Mouse (Mus musculus) embryonic facial prominence, embryonic 11.5 days (tissue): Measurements from ENCODE around the gene Bloc1s6. TPM values are rescaled to one million over a fixed set of nuclear protein-coding genes. Genes with fewer than 3 reads are reported as not detected.
A peak's percentile ranks its signal among the peaks of the same experiment; 100 is the strongest.

ENCODE experiments used
- ATAC-seq: fragments of 200-750 bp; cut with Nextera tagmentation; replicated peaks from 2 replicates; pipeline ENCODE4 v1.8.0; 2017; ENCODE audit warnings: low read depth; ENCODE audit not compliant: insufficient number of reproducible peaks, low FRiP score, low TSS enrichment
- DNase-seq: peaks from one replicate; pipeline ENCODE4 v3.0.0-alpha.2; 2015; ENCODE audit warnings: low spot score
- H3K27ac ChIP-seq: fragments of 300-500 bp; sonication (generic); replicated peaks from 2 replicates; pipeline ENCODE4 v1.5.1; 2014; ENCODE audit warnings: mild to moderate bottlenecking, low read depth, low read length, control low read depth
- H3K27me3 ChIP-seq: fragments of 300-500 bp; sonication (generic); 2 replicates; pipeline ENCODE4 v1.6.1; 2014; ENCODE audit warnings: mild to moderate bottlenecking, low read length, moderate library complexity, mixed read lengths; ENCODE audit not compliant: control insufficient read depth, insufficient read depth
- H3K36me3 ChIP-seq: fragments of 300-500 bp; sonication (generic); replicated peaks from 2 replicates; pipeline ENCODE4 v1.6.1; 2014; ENCODE audit warnings: low read depth, mild to moderate bottlenecking, low read length, moderate library complexity, mixed read lengths; ENCODE audit not compliant: control insufficient read depth, insufficient read depth
- H3K4me1 ChIP-seq: fragments of 300-500 bp; sonication (generic); 2 replicates; pipeline ENCODE4 v1.6.1; 2014; ENCODE audit warnings: low read length, mixed read lengths; ENCODE audit not compliant: control insufficient read depth, insufficient read depth
- H3K4me2 ChIP-seq: fragments of 300-500 bp; sonication (generic); 2 replicates; pipeline ENCODE4 v1.6.1; 2014; ENCODE audit warnings: low read depth, mild to moderate bottlenecking, control low read depth, low read length, moderate library complexity
- H3K4me3 ChIP-seq: fragments of 300-500 bp; sonication (generic); 2 replicates; pipeline ENCODE4 v1.5.1; 2014; ENCODE audit warnings: low read depth, low read length, control low read depth
- H3K9ac ChIP-seq: fragments of 300-500 bp; sonication (generic); replicated peaks from 2 replicates; pipeline ENCODE4 v1.6.1; 2014; ENCODE audit warnings: mild to moderate bottlenecking, control low read depth, low read length
- H3K9me3 ChIP-seq: fragments of 300-500 bp; sonication (generic); replicated peaks from 2 replicates; pipeline ENCODE4 v1.6.1; 2016; ENCODE audit warnings: mild to moderate bottlenecking, low read length, inconsistent platforms, mixed read lengths; ENCODE audit not compliant: control insufficient read depth
- WGBS: fragments of 180-500 bp; shearing (Covaris S2); extraction: QIAGEN DNeasy Blood & Tissue Kit; methylation state at CpG from one replicate; pipeline ENCODE4 v1.1.7; 2014; 5-methylcytosine and 5-hydroxymethylcytosine counted together
- polyA plus RNA-seq: library from polyadenylated mRNA; unstranded; fragments of >200 nt; fragmentation: Nextera tagmentation; extraction: Ambion mirVana; gene quantifications from 2 replicates; pipeline ENCODE4 v1.2.1, GENCODE M21; 2014

The Bloc1s6 gene
- polyA plus RNA-seq, 1 experiment from 2014 or later: 61.8 TPM

- no peaks in the 10 kb centered on the region for H3K9me3 ChIP-seq
- H3K36me3 ChIP-seq: no peaks in the 10 kb centered on the region
- peak overlapping the region; percentile 35 for H3K4me3 ChIP-seq
- H3K4me1 ChIP-seq: no peaks in the 10 kb centered on the region
- H3K27me3 ChIP-seq: peaks cover 2% of the 10 kb centered on the region; the same call in 1 of the 2 replicates
- no peak overlapping the region for H3K9ac ChIP-seq
- 30% methylated on average over 3 of the region's 3 CpGs for WGBS
- no peak overlapping the region for H3K27ac ChIP-seq
- no peak for DNase-seq
- peak overlapping the region; percentile 90; the same call in 1 of the 2 replicates for H3K4me2 ChIP-seq
- ATAC-seq: no peak
These were observed 27.5 kb downstream of the Bloc1s6 start for GRCm38 (mm10) chr2:122765794-122766145.

- no peak overlapping the region for H3K4me2 ChIP-seq
- no peak overlapping the region for H3K4me3 ChIP-seq
- no peak overlapping the region for H3K27ac ChIP-seq
- DNase-seq (no peak), ATAC-seq (no peak)
- peaks cover 2% of the 10 kb centered on the region; the same call in 1 of the 2 replicates for H3K27me3 ChIP-seq
- 87% methylated on average over 2 of the region's 2 CpGs for WGBS
- H3K36me3 ChIP-seq: no peaks in the 10 kb centered on the region
- no peaks in the 10 kb centered on the region for H3K4me1 ChIP-seq
- H3K9me3 ChIP-seq: no peaks in the 10 kb centered on the region
- H3K9ac ChIP-seq: no peak overlapping the region
These were observed 32.7 kb downstream of the Bloc1s6 start for GRCm38 (mm10) chr2:122771002-122771401.

- ATAC-seq: no peak
- no peak for DNase-seq
- no peaks in the 10 kb centered on the region for H3K4me1 ChIP-seq
- no peaks in the 10 kb centered on the region for H3K36me3 ChIP-seq
- WGBS: 69% methylated on average over 1 of the region's 1 CpGs
- H3K9me3 ChIP-seq: no peaks in the 10 kb centered on the region
- no peak overlapping the region for H3K27ac ChIP-seq
- H3K27me3 ChIP-seq: no peaks in the 10 kb centered on the region
- no peak overlapping the region for H3K4me3 ChIP-seq
- H3K9ac ChIP-seq: no peak overlapping the region
- H3K4me2 ChIP-seq: no peak overlapping the region
These were observed 34.6 kb downstream of the Bloc1s6 start for GRCm38 (mm10) chr2:122772899-122773298.

- H3K4me3 ChIP-seq: no peak overlapping the region
- H3K27ac ChIP-seq: no peak overlapping the region
- H3K9me3 ChIP-seq: no peaks in the 10 kb centered on the region
- H3K9ac ChIP-seq: no peak overlapping the region
- H3K27me3 ChIP-seq: no peaks in the 10 kb centered on the region
- H3K36me3 ChIP-seq: no peaks in the 10 kb centered on the region
- ATAC-seq (no peak), DNase-seq (no peak)
- 84% methylated on average over 1 of the region's 1 CpGs for WGBS
- H3K4me2 ChIP-seq: no peak overlapping the region
- no peaks in the 10 kb centered on the region for H3K4me1 ChIP-seq
These were observed 37.2 kb downstream of the Bloc1s6 start for GRCm38 (mm10) chr2:122775491-122775890.

GRCm38 (mm10) chr2:122776823-122777222 is 38.5 kb downstream of the Bloc1s6 start:
- DNase-seq (no peak), ATAC-seq (no peak)
- H3K4me2 ChIP-seq: no peak overlapping the region
- H3K36me3 ChIP-seq: no peaks in the 10 kb centered on the region
- no peaks in the 10 kb centered on the region for H3K9me3 ChIP-seq
- no peaks in the 10 kb centered on the region for H3K4me1 ChIP-seq
- H3K4me3 ChIP-seq: no peak overlapping the region
- H3K27ac ChIP-seq: no peak overlapping the region
- H3K9ac ChIP-seq: no peak overlapping the region
- 77% methylated on average over 2 of the region's 2 CpGs for WGBS
- H3K27me3 ChIP-seq: no peaks in the 10 kb centered on the region

- WGBS: 57% methylated on average over 5 of the region's 5 CpGs
- Histone ChIP-seq H3K9ac (no peak overlapping the region), H3K9me3 (no peaks in the 10 kb centered on the region), H3K27me3 (no peaks in the 10 kb centered on the region), H3K4me1 (no peaks in the 10 kb centered on the region), H3K4me3 (no peak overlapping the region), H3K27ac (no peak overlapping the region), H3K4me2 (no peak overlapping the region), H3K36me3 (no peaks in the 10 kb centered on the region)
- DNase-seq (no peak), ATAC-seq (no peak)
These were observed 41.7 kb downstream of the Bloc1s6 start for GRCm38 (mm10) chr2:122779967-122780366.

GRCm38 (mm10) chr2:122780447-122780846 is 42.1 kb downstream of the Bloc1s6 start:
- DNase-seq (no peak), ATAC-seq (no peak)
- Histone ChIP-seq H3K9me3 (no peaks in the 10 kb centered on the region), H3K36me3 (no peaks in the 10 kb centered on the region), H3K27ac (no peak overlapping the region), H3K27me3 (no peaks in the 10 kb centered on the region), H3K4me3 (no peak overlapping the region), H3K9ac (no peak overlapping the region), H3K4me1 (no peaks in the 10 kb centered on the region), H3K4me2 (no peak overlapping the region)
- 58% methylated on average over 3 of the region's 3 CpGs for WGBS

- Histone ChIP-seq H3K4me3 (no peak overlapping the region), H3K27me3 (no peaks in the 10 kb centered on the region), H3K9me3 (no peaks in the 10 kb centered on the region), H3K27ac (no peak overlapping the region), H3K4me1 (no peaks in the 10 kb centered on the region), H3K36me3 (no peaks in the 10 kb centered on the region), H3K4me2 (no peak overlapping the region), H3K9ac (no peak overlapping the region)
- ATAC-seq (no peak), DNase-seq (no peak)
- WGBS: 76% methylated on average over 8 of the region's 8 CpGs
These were observed 43.5 kb downstream of the Bloc1s6 start for GRCm38 (mm10) chr2:122781590-122782356.
